Mouse (Mus musculus) thymus, adult 18-20 months (tissue): Measurements from ENCODE around the gene Bmpr1b.

Source experiments
- DNase-seq, 2 experiments: peaks; one replicate each; pipeline ENCODE4 v3.0.0; 2022; ENCODE audit warnings: mixed read lengths in 2 of 2

Bmpr1b gene

GRCm38 (mm10) chr3:142106227-142106626 is 63.0 kb downstream of the Bmpr1b start:
- DNase-seq: no peak

- DNase-seq: no peak
These were observed 65.0 kb downstream of the Bmpr1b start for GRCm38 (mm10) chr3:142104027-142104805.

GRCm38 (mm10) chr3:142103622-142104021 is 65.6 kb downstream of the Bmpr1b start:
- no peak for DNase-seq

GRCm38 (mm10) chr3:142099151-142099550 is 70.1 kb downstream of the Bmpr1b start:
- DNase-seq: no peak

- no peak for DNase-seq
These were observed 75.2 kb downstream of the Bmpr1b start for GRCm38 (mm10) chr3:142094049-142094448.

GRCm38 (mm10) chr3:142089684-142090083 is 79.5 kb downstream of the Bmpr1b start:
- DNase-seq: no peak

- DNase-seq: no peak
These were observed 83.3 kb downstream of the Bmpr1b start for GRCm38 (mm10) chr3:142085938-142086337.

GRCm38 (mm10) chr3:142084091-142084490 is 85.1 kb downstream of the Bmpr1b start:
- DNase-seq: no peak

- no peak for DNase-seq
These were observed 91.4 kb downstream of the Bmpr1b start for GRCm38 (mm10) chr3:142077723-142078302.

GRCm38 (mm10) chr3:142071601-142072000 is 97.6 kb downstream of the Bmpr1b start:
- no peak for DNase-seq

GRCm38 (mm10) chr3:142066792-142067346 is 102.4 kb downstream of the Bmpr1b start:
- DNase-seq: no peak

GRCm38 (mm10) chr3:142065111-142065510 is 104.1 kb downstream of the Bmpr1b start:
- DNase-seq: no peak

- no peak for DNase-seq
These were observed 105.5 kb downstream of the Bmpr1b start for GRCm38 (mm10) chr3:142063536-142064226.

GRCm38 (mm10) chr3:142061267-142061666 is 108.0 kb downstream of the Bmpr1b start:
- no peak for DNase-seq

GRCm38 (mm10) chr3:142059890-142060289 is 109.3 kb downstream of the Bmpr1b start:
- no peak for DNase-seq

GRCm38 (mm10) chr3:142050681-142051080 is 118.5 kb downstream of the Bmpr1b start:
- DNase-seq: no peak

GRCm38 (mm10) chr3:142049610-142050009 is 119.6 kb downstream of the Bmpr1b start:
- DNase-seq: no peak

- DNase-seq: no peak
These were observed 120.1 kb downstream of the Bmpr1b start for GRCm38 (mm10) chr3:142049093-142049492.

GRCm38 (mm10) chr3:142048493-142048892 is 120.7 kb downstream of the Bmpr1b start:
- DNase-seq: no peak

- no peak for DNase-seq
These were observed 125.8 kb downstream of the Bmpr1b start for GRCm38 (mm10) chr3:142043463-142043862.

- no peak for DNase-seq
These were observed 126.2 kb downstream of the Bmpr1b start for GRCm38 (mm10) chr3:142043006-142043405.

- DNase-seq: no peak
These were observed 128.9 kb downstream of the Bmpr1b start for GRCm38 (mm10) chr3:142040345-142040744.

GRCm38 (mm10) chr3:142034160-142034559 is 135.1 kb downstream of the Bmpr1b start:
- no peak for DNase-seq

- no peak for DNase-seq
These were observed 149.5 kb downstream of the Bmpr1b start for GRCm38 (mm10) chr3:142019716-142020115.
